Mouse (Mus musculus) left cerebral cortex, adult 2 months (tissue): ENCODE measurements at regions not wholly inside any gene's neighbourhood (a gene's known extent, or its start where the extent isn't known, plus 50 kb on each side); places are given as distances from the start of the nearest gene placed in this dataset.
A peak's percentile ranks its signal among the peaks of the same experiment; 100 is the strongest.

ENCODE experiments used
- DNase-seq, 2 experiments: peaks; one replicate each; pipeline ENCODE4 v3.0.0; 2021 to 2022; ENCODE audit warnings: low spot score in 2 of 2, mixed read lengths in 1 of 2; ENCODE audit errors: extremely low spot score in 1 of 2
- H3K27ac ChIP-seq: fragments of 200-600 bp; 2 replicates; pipeline ENCODE4 v1.8.1; 2022
- H3K4me3 ChIP-seq: fragments of 200-600 bp; 2 replicates; pipeline ENCODE4 v1.8.1; 2022
- CTCF ChIP-seq: fragments of 200-600 bp; IDR thresholded peaks from 2 replicates; pipeline ENCODE4 v1.8.1; 2022; ENCODE audit warnings: antibody characterized with exemption, mild to moderate bottlenecking, moderate library complexity
- intact Hi-C: fragments of 180-260 bp; cut with DNase I; formaldehyde crosslinking; loops from one replicate; pipeline ENCODE4 v1.15.1; 2025

DNA sequence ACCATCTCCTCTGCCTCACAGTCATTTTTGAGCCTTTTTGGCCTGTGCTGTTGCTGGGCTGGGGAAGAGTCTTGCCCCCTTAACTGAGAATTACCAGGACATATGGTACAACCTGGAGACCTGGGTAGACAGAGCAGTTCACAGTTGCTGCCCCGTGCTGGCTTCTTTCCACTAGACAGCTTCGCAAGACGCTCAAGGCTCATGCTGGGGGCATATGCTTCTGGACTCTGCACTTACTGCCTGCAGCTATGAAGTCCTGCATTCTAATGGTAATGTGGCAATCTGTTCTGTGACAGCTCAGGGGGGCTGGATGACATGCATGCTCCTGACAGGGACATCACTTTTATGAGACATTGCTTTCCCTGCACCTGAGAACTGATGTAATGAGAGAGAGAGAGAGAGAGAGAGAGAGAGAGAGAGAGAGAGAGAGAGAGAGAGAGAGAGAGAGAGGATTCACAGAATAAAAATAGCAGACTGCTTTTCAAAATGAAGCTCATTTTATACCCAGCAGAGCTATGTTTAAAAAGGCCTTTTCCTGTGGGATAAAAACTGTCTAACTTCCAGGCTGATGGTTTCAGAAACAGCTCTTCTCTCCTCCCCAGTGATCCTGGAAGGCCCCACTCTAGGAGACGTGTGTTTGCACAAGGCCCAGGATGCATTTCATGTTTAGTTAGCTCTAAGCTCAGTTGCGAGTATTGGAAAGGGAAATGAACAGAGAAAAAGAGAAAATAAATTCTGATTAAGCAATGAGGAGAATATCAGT lies 405.5 kb downstream of the Sox11 start:
- no peak for DNase-seq
- Histone ChIP-seq H3K4me3 (no peak overlapping the region), H3K27ac (no peak overlapping the region)
- intact Hi-C loops = no loop called here
- TF ChIP-seq CTCF = no peak

DNA sequence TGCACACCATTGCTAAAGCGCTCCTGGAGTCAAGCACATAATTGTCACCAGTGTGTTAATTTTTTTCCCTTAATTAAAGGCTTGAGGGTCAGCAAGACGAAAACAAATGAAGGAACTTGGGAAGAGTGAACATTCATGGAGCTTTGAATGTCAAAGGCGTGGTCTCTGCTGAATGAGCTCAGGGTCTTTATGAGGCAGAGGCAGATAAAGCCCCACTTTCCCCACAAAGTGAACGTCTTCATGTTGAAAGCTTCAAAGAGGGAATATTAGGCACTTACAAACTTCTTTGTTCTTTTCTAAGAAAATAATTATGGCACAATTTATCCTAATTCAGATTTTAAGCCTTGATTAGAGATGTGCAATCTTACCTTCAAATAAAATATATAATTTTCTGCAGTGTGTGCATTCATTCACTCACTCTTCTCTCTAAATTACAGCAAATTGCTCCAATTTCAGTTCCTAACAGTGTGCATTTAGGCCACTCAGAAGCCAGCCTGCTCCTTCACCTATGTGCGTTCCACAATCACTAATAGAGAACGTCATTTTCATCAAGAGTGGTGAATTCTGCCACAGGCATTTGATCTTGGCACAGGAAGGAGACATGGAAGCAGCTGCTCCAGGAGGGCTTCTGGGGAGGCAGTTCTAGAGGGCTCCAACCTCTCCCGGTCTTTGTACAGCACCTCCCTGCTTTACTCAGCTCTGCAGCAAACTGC lies 412.1 kb downstream of the Sox11 start:
- no peak for DNase-seq
- Histone ChIP-seq H3K27ac (no peak overlapping the region), H3K4me3 (no peak overlapping the region)
- no peak for TF ChIP-seq CTCF
- intact Hi-C loops = no loop called here

DNA sequence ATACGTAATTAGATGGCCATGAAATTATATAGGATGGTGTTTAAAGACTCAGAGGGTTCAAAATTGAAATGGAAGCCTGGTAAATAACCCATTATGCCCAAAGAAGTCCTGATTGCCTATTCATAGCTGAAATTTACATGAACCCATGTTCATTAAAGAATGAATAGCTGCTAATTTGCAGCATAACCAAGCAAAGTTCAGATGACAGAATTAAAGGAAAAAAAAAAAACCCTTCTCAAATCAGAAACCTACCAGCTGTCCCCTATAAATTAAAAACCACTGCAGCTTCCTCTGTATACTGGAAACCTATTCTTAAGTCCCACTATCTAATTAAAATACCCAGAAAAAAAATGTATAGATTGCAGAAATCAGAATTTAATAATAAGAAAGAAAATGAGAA lies 436.2 kb downstream of the Sox11 start:
- DNase-seq = no peak
- Histone ChIP-seq H3K4me3 (no peak overlapping the region), H3K27ac (no peak overlapping the region)
- TF ChIP-seq CTCF = no peak
- intact Hi-C loops = no loop called here

DNA sequence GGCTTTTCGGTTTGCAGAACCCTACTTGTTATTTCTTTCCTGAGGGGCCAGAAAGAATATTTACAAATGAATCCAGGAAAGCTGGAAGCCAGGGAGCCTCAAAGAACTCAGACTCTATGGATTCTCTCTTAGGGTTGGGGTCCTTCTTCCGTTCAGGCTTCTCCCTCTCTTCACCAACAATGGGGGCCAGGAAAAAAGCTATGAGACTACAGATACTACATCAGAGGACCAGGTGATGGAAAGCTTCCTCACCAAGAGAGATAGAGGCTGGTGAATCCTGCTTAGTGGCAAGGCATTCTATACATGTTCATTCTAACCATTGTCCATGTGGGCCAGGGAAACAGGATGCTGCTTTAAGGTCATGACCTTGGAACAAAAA lies 434.9 kb downstream of the Cmpk2 start:
- Histone ChIP-seq H3K27ac (no peak overlapping the region), H3K4me3 (peak overlapping the region; percentile 48)
- TF ChIP-seq CTCF = no peak

DNA sequence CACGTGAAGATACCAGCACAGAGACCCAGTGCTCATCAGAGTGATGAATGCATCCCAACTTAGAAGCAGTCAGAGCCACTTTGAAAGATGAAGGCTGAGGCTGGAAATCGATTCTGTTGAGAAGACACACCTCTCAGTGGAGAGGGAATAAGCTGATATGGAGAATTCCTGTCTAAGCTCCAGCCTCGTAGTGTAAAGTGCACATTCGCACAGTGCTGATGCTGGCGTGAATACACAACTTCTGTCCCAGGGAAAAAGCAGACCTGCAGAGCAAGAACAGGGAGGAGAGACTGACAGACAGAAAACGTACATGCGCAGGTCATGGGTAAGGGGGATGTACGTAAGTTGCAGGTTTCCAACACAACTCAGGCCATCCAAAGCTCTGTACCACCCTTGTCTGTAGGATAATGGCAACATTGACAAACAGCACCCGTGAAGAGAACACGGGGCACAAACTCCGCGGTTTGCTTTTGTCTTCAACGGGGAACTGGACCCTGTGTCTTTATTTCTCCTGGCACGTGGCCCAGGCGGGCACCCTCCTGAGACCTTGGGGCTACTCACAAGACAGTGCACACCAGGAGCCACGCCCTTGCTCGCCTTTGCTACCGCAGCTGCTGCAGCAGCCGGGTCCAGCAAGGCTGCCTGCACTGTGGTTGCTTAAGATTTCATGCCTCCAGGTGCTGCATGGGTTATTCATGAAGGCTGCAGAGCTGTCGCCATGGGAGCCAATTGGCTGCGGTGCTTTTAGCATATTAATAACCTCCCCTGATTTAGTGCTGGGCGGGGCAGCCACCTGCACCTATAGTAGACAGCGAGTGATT lies 434.3 kb downstream of the Cmpk2 start:
- Histone ChIP-seq H3K4me3 (peak overlapping the region; percentile 48), H3K27ac (no peak overlapping the region)
- no peak for TF ChIP-seq CTCF
- intact Hi-C loops = no loop called here
- peak; percentile 20 to 40 for DNase-seq

More for the DNA sequence above, 434.9 kb downstream of the Cmpk2 start:
- no peak for DNase-seq
- intact Hi-C loops = no loop called here

DNA sequence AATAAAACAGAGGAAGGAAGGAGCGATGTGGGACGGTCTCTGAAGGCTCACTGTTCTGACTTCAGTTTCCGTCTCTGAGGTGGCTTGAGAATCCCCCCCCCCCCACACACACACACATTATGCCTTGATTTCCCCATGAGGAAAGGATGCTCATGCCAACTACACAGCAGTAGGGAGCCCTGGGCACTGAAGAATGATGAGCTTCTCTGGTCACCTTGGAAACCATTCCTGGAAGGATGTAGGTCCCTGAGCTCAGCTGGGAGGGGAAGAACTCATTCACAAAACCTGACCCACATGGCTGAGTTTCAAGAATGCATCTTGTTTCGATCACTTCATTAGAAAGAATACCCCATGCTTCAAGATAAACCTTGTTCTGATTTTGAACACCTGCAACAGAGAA lies 422.2 kb downstream of the Cmpk2 start:
- Histone ChIP-seq H3K27ac (no peak overlapping the region), H3K4me3 (no peak overlapping the region)
- TF ChIP-seq CTCF = no peak
- intact Hi-C loops = no loop called here
- DNase-seq = no peak

DNA sequence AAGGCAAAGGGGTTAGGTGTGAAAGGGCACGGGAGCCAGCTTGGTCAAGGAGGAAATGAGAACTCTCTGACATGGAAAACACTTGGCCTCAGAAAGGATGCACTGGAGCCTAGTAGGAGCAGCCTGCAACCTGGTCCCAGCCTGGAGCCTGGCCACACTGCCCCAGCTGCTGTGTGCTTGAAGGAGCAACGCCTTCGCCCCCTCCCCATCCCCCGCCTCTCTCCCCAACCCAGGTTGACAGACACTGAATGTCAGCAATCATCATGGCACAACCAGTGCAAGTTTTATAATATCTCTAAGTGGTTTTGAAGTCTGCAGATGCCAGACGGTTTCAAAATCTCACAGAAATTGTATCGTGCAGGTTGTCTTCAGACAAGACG lies 417.6 kb downstream of the Cmpk2 start:
- no peak for DNase-seq
- intact Hi-C loops = loop anchor here (5.0 kb wide), 1 partner anchor 456 kb away; the partner anchor contains the start of gene Sox11
- no peak for TF ChIP-seq CTCF
- no peak overlapping the region for H3K4me3 ChIP-seq
- no peak overlapping the region for H3K27ac ChIP-seq

DNA sequence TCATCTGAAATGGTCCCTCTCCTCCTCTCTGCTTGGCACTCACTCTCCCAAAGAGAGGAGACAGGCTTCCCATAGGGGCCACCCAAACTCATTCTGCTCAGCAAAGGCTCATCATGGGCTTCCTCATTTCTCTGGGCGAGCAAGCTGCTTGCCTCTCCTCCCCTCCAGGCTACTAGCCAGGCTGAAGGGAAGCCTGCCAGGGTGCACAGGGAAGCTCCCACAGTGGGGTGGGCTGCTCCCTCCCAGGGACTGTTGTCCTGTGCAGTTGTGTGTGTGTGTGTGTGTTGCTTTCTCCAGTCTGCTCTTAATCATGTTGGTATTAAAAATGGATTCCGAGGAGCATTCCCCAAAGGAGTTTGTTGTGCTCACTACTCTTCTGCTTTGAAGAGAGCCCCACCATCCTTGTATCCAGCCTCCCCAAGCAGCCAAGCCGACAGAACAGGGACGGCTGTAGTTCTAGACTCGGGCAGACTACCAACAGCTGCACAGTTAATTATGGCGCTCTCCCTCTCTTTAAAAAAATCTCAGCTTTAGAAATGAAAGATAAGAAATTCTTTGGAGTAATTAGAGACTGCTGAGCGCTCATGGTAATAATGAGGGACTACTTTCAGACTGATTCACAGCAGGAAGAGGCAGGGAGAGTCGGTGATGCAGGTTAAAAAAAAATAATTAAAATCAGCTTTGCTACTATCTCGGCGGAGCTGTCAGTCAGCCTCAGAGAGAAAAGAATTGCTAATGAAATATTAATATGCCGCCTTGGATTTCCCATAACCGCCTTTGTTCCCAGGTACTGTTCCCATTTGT lies 417.0 kb downstream of the Cmpk2 start:
- TF ChIP-seq CTCF = no peak
- peak; percentile 18 to 34 for DNase-seq
- H3K4me3 ChIP-seq = no peak overlapping the region
- intact Hi-C loops = loop anchor here (5.0 kb wide), 1 partner anchor 456 kb away; the partner anchor contains the start of gene Sox11
- no peak overlapping the region for H3K27ac ChIP-seq

DNA sequence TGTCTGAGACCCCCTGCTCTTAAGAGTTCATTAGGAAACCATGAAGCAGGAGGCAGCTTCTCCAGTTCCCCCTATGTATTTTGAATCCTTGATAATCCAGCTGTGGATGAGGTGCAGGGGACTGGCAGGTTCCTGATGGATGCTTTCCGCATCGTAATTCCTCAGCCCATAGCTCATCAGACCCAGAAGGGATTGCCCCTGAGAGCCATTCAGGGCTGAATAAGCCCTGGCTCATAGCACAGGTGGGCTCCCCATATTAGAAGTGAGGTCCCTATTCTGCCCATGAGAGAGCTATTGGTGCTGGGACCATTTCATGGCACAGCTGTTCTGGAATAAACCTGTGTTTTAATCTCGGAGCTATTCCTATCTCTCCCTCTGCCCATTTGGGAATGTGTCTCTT lies 416.1 kb downstream of the Cmpk2 start:
- no peak for TF ChIP-seq CTCF
- intact Hi-C loops = loop anchor here (5.0 kb wide), 1 partner anchor 457 kb away; the partner anchor contains the start of gene Sox11
- no peak overlapping the region for H3K27ac ChIP-seq
- DNase-seq = no peak
- H3K4me3 ChIP-seq = no peak overlapping the region

DNA sequence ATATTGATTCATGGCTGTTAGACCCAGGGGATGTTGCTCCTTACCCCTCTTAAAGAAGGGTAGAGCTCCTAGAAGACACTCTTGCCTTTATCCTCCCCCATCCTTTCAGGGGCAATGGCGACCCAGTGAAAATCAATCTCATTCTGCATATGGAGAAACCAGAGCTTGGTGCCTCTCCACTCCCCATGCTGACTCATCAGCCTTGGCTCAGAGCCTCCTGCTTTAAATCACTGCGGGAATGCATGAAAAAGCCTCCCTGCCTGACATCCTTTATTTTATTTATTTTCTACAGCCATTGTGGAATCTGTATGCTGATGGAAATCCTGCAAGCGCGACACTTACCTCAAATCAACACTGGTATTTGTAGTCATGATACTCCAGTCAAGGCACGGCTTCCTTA lies 415.2 kb downstream of the Cmpk2 start:
- intact Hi-C loops = loop anchor here (5.0 kb wide), 1 partner anchor 253 kb away; no protein-coding TSS in a partner anchor
- DNase-seq = peak; percentile 47 to 73
- Histone ChIP-seq H3K4me3 (no peak overlapping the region), H3K27ac (peak overlapping the region; percentile 44; the same call in 1 of the 2 replicates)
- no peak for TF ChIP-seq CTCF

DNA sequence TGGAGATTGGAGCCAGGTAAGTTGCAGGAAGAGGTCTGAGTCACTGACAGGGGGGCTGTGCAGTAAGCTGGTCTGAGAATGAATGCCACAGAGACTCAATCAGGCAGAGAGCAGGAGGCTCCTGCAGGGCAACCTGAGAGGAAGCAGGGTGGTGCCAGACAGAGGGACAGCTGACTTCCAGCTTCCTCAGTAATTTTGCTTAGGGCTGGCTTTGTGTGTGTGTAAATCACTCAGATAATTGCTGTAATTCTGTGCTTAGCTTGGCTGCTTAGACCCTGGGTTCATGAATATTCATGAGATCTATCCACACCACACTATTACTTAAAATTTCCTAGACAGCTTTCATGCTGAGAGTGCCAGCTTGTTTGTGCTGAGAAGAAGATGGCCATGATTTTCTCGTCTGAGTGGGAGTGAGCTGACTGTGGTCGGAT lies 408.7 kb downstream of the Cmpk2 start:
- H3K4me3 ChIP-seq = no peak overlapping the region
- DNase-seq = peak in 1 of 2 experiments; percentile 12
- intact Hi-C loops = no loop called here
- H3K27ac ChIP-seq = no peak overlapping the region
- TF ChIP-seq CTCF = no peak
